Mouse (Mus musculus) stomach, postnatal 0 days (tissue): ENCODE measurements around the gene Cx3cl1.

Experiments
- CTCF ChIP-seq: IDR thresholded peaks from 2 replicates; pipeline ENCODE4 v1.5.1; 2016; ENCODE audit warnings: antibody characterized with exemption, low read depth, mild to moderate bottlenecking, moderate library complexity
- EP300 ChIP-seq: optimal IDR thresholded peaks from 2 replicates; pipeline ENCODE3; 2016; ENCODE audit warnings: antibody characterized with exemption

DNA sequence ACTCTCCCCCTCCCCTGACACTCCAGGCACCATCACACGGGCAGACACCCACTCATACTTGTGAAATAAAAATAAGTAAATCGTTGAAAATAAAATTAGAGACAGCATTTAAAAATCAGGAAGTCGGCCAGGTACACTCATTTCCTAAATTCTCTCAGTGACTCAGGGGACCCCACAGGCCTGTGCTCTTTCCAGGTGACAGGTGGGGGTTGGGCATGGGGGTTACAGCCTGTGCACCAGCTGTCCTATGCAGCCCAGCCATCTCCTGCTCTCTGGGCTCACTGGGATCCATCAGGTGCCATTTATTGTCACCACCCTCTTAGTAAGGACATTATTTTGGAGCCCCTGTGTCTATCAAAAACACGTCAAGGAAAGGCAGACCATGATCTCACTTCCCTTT is 12.1 kb downstream of the Cx3cl1 start:
- no peak for TF ChIP-seq CTCF
- no peak for TF ChIP-seq EP300
